Mouse (Mus musculus) midbrain, embryonic 11.5 days (tissue): ENCODE results near the gene Ndst2. TPM values are rescaled to one million over a fixed set of nuclear protein-coding genes. Genes with fewer than 3 reads are reported as not detected.
A peak's percentile ranks its signal among the peaks of the same experiment; 100 is the strongest.

Experiments
- ATAC-seq: fragments of 200-750 bp; cut with Nextera tagmentation; 2 replicates; pipeline ENCODE4 v1.8.0; 2017; ENCODE audit warnings: moderate TSS enrichment, moderate library complexity; ENCODE audit not compliant: low FRiP score
- DNase-seq: peaks from one replicate; pipeline ENCODE4 v3.0.0; 2015; ENCODE audit warnings: low spot score; ENCODE audit errors: missing footprints
- H3K27ac ChIP-seq: fragments of 300-500 bp; sonication (generic); 2 replicates; pipeline ENCODE4 v1.5.1; 2014; ENCODE audit warnings: low read depth, low read length
- H3K27me3 ChIP-seq: fragments of 300-500 bp; sonication (generic); 2 replicates; pipeline ENCODE4 v1.6.1; 2014; ENCODE audit warnings: mild to moderate bottlenecking, low read length, moderate library complexity, mixed read lengths; ENCODE audit not compliant: control insufficient read depth, insufficient read depth
- H3K36me3 ChIP-seq: fragments of 300-500 bp; sonication (generic); 2 replicates; pipeline ENCODE4 v1.6.1; 2014; ENCODE audit warnings: mild to moderate bottlenecking, low read length, moderate library complexity, mixed read lengths; ENCODE audit not compliant: control insufficient read depth, insufficient read depth
- H3K4me1 ChIP-seq: fragments of 300-500 bp; sonication (generic); 2 replicates; pipeline ENCODE4 v1.6.1; 2014; ENCODE audit warnings: low read length; ENCODE audit not compliant: control insufficient read depth, insufficient read depth
- H3K4me2 ChIP-seq: fragments of 300-500 bp; sonication (generic); 2 replicates; pipeline ENCODE4 v1.6.1; 2014; ENCODE audit warnings: mild to moderate bottlenecking, moderate library complexity
- H3K4me3 ChIP-seq: fragments of 300-500 bp; sonication (generic); 2 replicates; pipeline ENCODE4 v1.5.1; 2014; ENCODE audit warnings: low read depth, low read length
- H3K9ac ChIP-seq: fragments of 300-500 bp; sonication (generic); 2 replicates; pipeline ENCODE4 v1.6.1; 2014; ENCODE audit warnings: low read length
- H3K9me3 ChIP-seq: fragments of 300-500 bp; sonication (generic); 2 replicates; pipeline ENCODE4 v1.6.1; 2016; ENCODE audit warnings: low read length; ENCODE audit not compliant: control insufficient read depth
- WGBS: fragments of 180-500 bp; shearing (Covaris S2); extraction: QIAGEN DNeasy Blood & Tissue Kit; methylation state at CpG from one replicate; pipeline ENCODE4 v1.1.7; 2014; 5-methylcytosine and 5-hydroxymethylcytosine counted together
- polyA plus RNA-seq: library from polyadenylated mRNA; unstranded; fragments of >200 nt; fragmentation: Nextera tagmentation; extraction: Ambion mirVana; gene quantifications from 2 replicates; pipeline ENCODE4 v1.2.1, GENCODE M21; 2014

The Ndst2 gene
- polyA plus RNA-seq, 1 experiment from 2014 or later, result 23.0 TPM

GRCm38 (mm10) chr14:20748388-20748787 is 14.0 kb upstream of the Ndst2 start:
- Histone ChIP-seq H3K4me2 (no peak overlapping the region), H3K27me3 (no peaks in the 10 kb centered on the region), H3K27ac (no peak overlapping the region), H3K4me1 (no peaks in the 10 kb centered on the region), H3K9ac (no peak overlapping the region), H3K9me3 (no peaks in the 10 kb centered on the region), H3K36me3 (no peaks in the 10 kb centered on the region; the same call in 1 of the 2 replicates), H3K4me3 (no peak overlapping the region)
- WGBS, result 83% methylated on average over 4 of the region's 4 CpGs
- no peak for DNase-seq
- no peak for ATAC-seq

- H3K36me3 ChIP-seq, result no peaks in the 10 kb centered on the region; the same call in 1 of the 2 replicates
- H3K4me3 ChIP-seq, result no peak overlapping the region
- H3K9ac ChIP-seq, result no peak overlapping the region
- 90% methylated on average over 3 of the region's 3 CpGs for WGBS
- H3K27ac ChIP-seq, result no peak overlapping the region
- H3K4me2 ChIP-seq, result no peak overlapping the region
- H3K27me3 ChIP-seq, result no peaks in the 10 kb centered on the region
- DNase-seq (no peak), ATAC-seq (no peak)
- H3K4me1 ChIP-seq, result no peaks in the 10 kb centered on the region
- no peaks in the 10 kb centered on the region for H3K9me3 ChIP-seq
Observed at GRCm38 (mm10) chr14:20746935-20747334, 12.6 kb upstream of the Ndst2 start.

- no peak overlapping the region for H3K27ac ChIP-seq
- H3K9ac ChIP-seq, result no peak overlapping the region
- WGBS, result 82% methylated on average over 3 of the region's 3 CpGs
- H3K36me3 ChIP-seq, result peaks cover 5% of the 10 kb centered on the region
- no peaks in the 10 kb centered on the region for H3K4me1 ChIP-seq
- ATAC-seq (no peak), DNase-seq (no peak)
- no peaks in the 10 kb centered on the region for H3K9me3 ChIP-seq
- H3K4me3 ChIP-seq, result no peak overlapping the region
- no peaks in the 10 kb centered on the region for H3K27me3 ChIP-seq
- no peak overlapping the region for H3K4me2 ChIP-seq
Observed at GRCm38 (mm10) chr14:20743614-20744013, 9.3 kb upstream of the Ndst2 start.

- Histone ChIP-seq H3K9ac (no peak overlapping the region), H3K4me1 (no peaks in the 10 kb centered on the region), H3K27me3 (no peaks in the 10 kb centered on the region), H3K36me3 (peaks cover 10% of the 10 kb centered on the region), H3K4me2 (no peak overlapping the region), H3K9me3 (no peaks in the 10 kb centered on the region), H3K4me3 (no peak overlapping the region), H3K27ac (no peak overlapping the region)
- no peak for DNase-seq
- 92% methylated on average over 9 of the region's 9 CpGs for WGBS
- ATAC-seq, result no peak
Observed at GRCm38 (mm10) chr14:20741301-20741700, 6.9 kb upstream of the Ndst2 start.

GRCm38 (mm10) chr14:20738511-20738910 is 4.1 kb upstream of the Ndst2 start:
- no peak for ATAC-seq
- H3K27me3 ChIP-seq, result no peaks in the 10 kb centered on the region
- peaks cover 10% of the 10 kb centered on the region for H3K36me3 ChIP-seq
- no peak overlapping the region for H3K27ac ChIP-seq
- 88% methylated on average over 8 of the region's 8 CpGs for WGBS
- no peak overlapping the region for H3K9ac ChIP-seq
- no peak for DNase-seq
- H3K4me1 ChIP-seq, result peaks cover 2% of the 10 kb centered on the region
- no peak overlapping the region for H3K4me3 ChIP-seq
- H3K9me3 ChIP-seq, result no peaks in the 10 kb centered on the region
- no peak overlapping the region for H3K4me2 ChIP-seq

GRCm38 (mm10) chr14:20737306-20737705 is 2.9 kb upstream of the Ndst2 start:
- Histone ChIP-seq H3K4me1 (peaks cover 7% of the 10 kb centered on the region), H3K27me3 (no peaks in the 10 kb centered on the region), H3K4me2 (no peak overlapping the region), H3K27ac (no peak overlapping the region), H3K9me3 (no peaks in the 10 kb centered on the region), H3K36me3 (peaks cover 10% of the 10 kb centered on the region), H3K9ac (no peak overlapping the region), H3K4me3 (no peak overlapping the region)
- DNase-seq (peak; percentile 89), ATAC-seq (no peak)
- WGBS, result 49% methylated on average over 14 of the region's 14 CpGs

- 90% methylated on average over 13 of the region's 13 CpGs for WGBS
- ATAC-seq, result no peak
- Histone ChIP-seq H3K27ac (no peak overlapping the region), H3K4me3 (no peak overlapping the region), H3K27me3 (no peaks in the 10 kb centered on the region), H3K9ac (no peak overlapping the region), H3K9me3 (no peaks in the 10 kb centered on the region), H3K36me3 (peaks cover 10% of the 10 kb centered on the region), H3K4me1 (peaks cover 7% of the 10 kb centered on the region), H3K4me2 (no peak overlapping the region)
- no peak for DNase-seq
Observed at GRCm38 (mm10) chr14:20735892-20736390, 1.6 kb upstream of the Ndst2 start.

GRCm38 (mm10) chr14:20735052-20735451 is 690 bp upstream of the Ndst2 start:
- no peak overlapping the region for H3K4me2 ChIP-seq
- no peak overlapping the region for H3K27ac ChIP-seq
- H3K4me3 ChIP-seq, result no peak overlapping the region; the same call in 1 of the 2 replicates
- H3K27me3 ChIP-seq, result no peaks in the 10 kb centered on the region
- 65% methylated on average over 2 of the region's 2 CpGs for WGBS
- H3K9ac ChIP-seq, result no peak overlapping the region
- ATAC-seq, result no peak
- no peak for DNase-seq
- H3K36me3 ChIP-seq, result peaks cover 10% of the 10 kb centered on the region
- H3K9me3 ChIP-seq, result no peaks in the 10 kb centered on the region
- H3K4me1 ChIP-seq, result peaks cover 7% of the 10 kb centered on the region

- ATAC-seq (peak; percentile 6), DNase-seq (no peak)
- Histone ChIP-seq H3K27ac (no peak overlapping the region), H3K4me1 (peaks cover 7% of the 10 kb centered on the region), H3K4me3 (peak overlapping the region; percentile 84), H3K27me3 (no peaks in the 10 kb centered on the region), H3K4me2 (peak overlapping the region; percentile 91), H3K36me3 (peaks cover 7% of the 10 kb centered on the region; the same call in 1 of the 2 replicates), H3K9me3 (no peaks in the 10 kb centered on the region), H3K9ac (peak overlapping the region; percentile 93)
- 54% methylated on average over 12 of the region's 12 CpGs for WGBS
Observed at GRCm38 (mm10) chr14:20733041-20733951, 1.1 kb downstream of the Ndst2 start.
